8 mouse cellular contexts compared by ENCODE assay signal in the genomic region with DNA sequence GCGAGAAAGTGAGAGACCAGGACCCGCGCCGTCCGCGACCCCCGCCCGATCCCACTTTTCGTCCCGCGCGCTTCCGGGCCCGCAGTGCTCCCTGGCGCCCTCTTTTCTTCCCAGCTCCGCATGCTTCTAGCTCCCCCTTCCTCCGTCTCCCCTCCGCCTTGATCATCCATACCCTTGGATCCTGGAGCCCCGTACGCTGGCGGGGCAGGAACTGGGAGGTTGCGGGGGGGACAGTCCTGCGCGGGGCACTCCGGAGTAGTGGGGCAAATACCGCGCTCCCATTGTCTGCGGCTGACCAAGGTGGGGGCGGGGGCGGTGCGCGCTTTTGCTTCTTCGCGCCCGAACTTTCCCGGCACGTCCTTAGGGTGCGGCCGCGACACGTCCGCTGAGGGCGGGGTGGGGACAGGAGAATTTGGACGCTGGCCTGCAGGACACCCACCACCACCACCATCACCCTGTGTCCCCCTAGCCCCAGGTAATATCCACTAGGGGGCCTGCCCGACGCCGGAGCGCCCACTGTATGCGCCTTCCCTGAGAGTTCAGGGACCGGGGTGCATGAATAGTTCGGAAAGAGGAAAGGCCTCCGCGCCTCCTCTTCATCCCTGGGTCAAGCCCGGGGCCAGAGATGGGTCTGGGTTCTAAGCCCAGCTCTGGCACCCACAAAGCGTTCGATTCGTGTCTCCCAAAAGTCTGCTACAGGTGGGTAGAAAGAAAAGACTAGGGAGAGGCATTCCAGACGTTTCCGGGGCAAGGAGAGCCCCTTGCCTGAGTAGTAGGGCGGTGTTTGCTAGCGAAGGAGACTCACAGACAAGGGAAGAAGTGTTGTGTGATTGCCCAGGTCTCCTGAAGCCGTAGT. TPM values are rescaled to one million over a fixed set of nuclear protein-coding genes. Genes with fewer than 3 reads are reported as not detected.
DNase-seq lines count a peak whose midpoint lies in the region; ATAC-seq and TF ChIP-seq lines count a peak whose summit lies in the region.

No protein-coding gene starts in this region.

- peak in 1 of 2 experiments; percentile 48; a peak in 2 of 4 replicates for TF ChIP-seq CTCF in CH12.LX (conservative IDR thresholded peaks at IDR 0.05 in 1 of 2, IDR thresholded peaks at IDR 0.05 in 1 of 2; ENCODE audit: low read depth in 2 of 2, low read length in 2 of 2)

- peaks cover 19% of the 10 kb centered on the region for H3K79me2 ChIP-seq in CH12.LX (replicated peaks; ENCODE audit: control insufficient read depth, extremely low read depth, insufficient read depth, poor library complexity, severe bottlenecking)

- peak; percentile 77 for ATAC-seq in forebrain, embryonic 12.5 days (ENCODE audit: low FRiP score)
- peak; percentile 64 for ATAC-seq in limb, embryonic 12.5 days (ENCODE audit: insufficient number of reproducible peaks, insufficient read depth, low FRiP score, low TSS enrichment, low read depth)
- peak; percentile 74 for ATAC-seq in midbrain, embryonic 12.5 days (ENCODE audit: low FRiP score, low read depth)
- ATAC-seq in stomach, embryonic 14.5 days (ENCODE audit: insufficient number of reproducible peaks, insufficient read depth, low FRiP score, low read depth), result peak; percentile 62

- H3K27me3 ChIP-seq in CH12.LX (replicated peaks), result no peaks in the 10 kb centered on the region
- H3K27me3 ChIP-seq in forebrain, embryonic 12.5 days, result no peaks in the 10 kb centered on the region
- no peaks in the 10 kb centered on the region for H3K27me3 ChIP-seq in limb, embryonic 12.5 days
- no peaks in the 10 kb centered on the region for H3K27me3 ChIP-seq in midbrain, embryonic 12.5 days
- no peaks in the 10 kb centered on the region for H3K27me3 ChIP-seq in stomach, embryonic 14.5 days (ENCODE audit: control insufficient read depth, insufficient read depth, low read length)

- no peak for TF ChIP-seq EP300 in CH12.LX (IDR thresholded peaks at IDR 0.05; ENCODE audit: low read length)

- peak overlapping the region; percentile 78 for H3K9ac ChIP-seq in CH12.LX (ENCODE audit: insufficient read depth, low read depth)
- H3K9ac ChIP-seq in forebrain, embryonic 12.5 days, result peak overlapping the region; percentile 92
- H3K9ac ChIP-seq in limb, embryonic 12.5 days (replicated peaks), result peak overlapping the region; percentile 97
- H3K9ac ChIP-seq in midbrain, embryonic 12.5 days (replicated peaks), result peak overlapping the region; percentile 89
- peak overlapping the region; percentile 99 for H3K9ac ChIP-seq in stomach, embryonic 14.5 days (replicated peaks; ENCODE audit: low read depth, low read length)

- TF ChIP-seq POLR2A in CH12.LX (IDR thresholded peaks at IDR 0.05; ENCODE audit: low read depth, low read length), result no peak

- in situ Hi-C loops in CH12.LX (cut with MboI; ENCODE audit: low pct_ligation_motif_present, low pct_unique_long_range_greater_than_20kb, low sequenced_read_pairs), result no loop called here

- WGBS in forebrain, embryonic 12.5 days, result 0% methylated on average over 54 of the region's 62 CpGs
- under 1% methylated on average over 61 of the region's 62 CpGs for WGBS in limb, embryonic 12.5 days
- WGBS in midbrain, embryonic 12.5 days, result under 1% methylated on average over 51 of the region's 62 CpGs
- under 1% methylated on average over 59 of the region's 62 CpGs for WGBS in stomach, embryonic 14.5 days

- peak overlapping the region; percentile 51 for H3K27ac ChIP-seq in CH12.LX (ENCODE audit: insufficient read depth, low read depth)
- peak overlapping the region; percentile 96 for H3K27ac ChIP-seq in forebrain, embryonic 12.5 days
- peak overlapping the region; percentile 100 for H3K27ac ChIP-seq in limb, embryonic 12.5 days
- H3K27ac ChIP-seq in midbrain, embryonic 12.5 days (replicated peaks), result peak overlapping the region; percentile 92
- H3K27ac ChIP-seq in stomach, embryonic 14.5 days (ENCODE audit: low read length), result peak overlapping the region; percentile 100

- no peak for TF ChIP-seq RAD21 in CH12.LX (IDR thresholded peaks at IDR 0.05; ENCODE audit: low read depth, low read length)

- peak overlapping the region; percentile 79 to 95 (median 88) for H3K4me3 ChIP-seq in CH12.LX (replicated peaks in 1 of 3; ENCODE audit: low read depth in 2 of 3, low read length in 2 of 3, poor library complexity in 1 of 3)
- peak overlapping the region; percentile 78 for H3K4me3 ChIP-seq in forebrain, embryonic 12.5 days (replicated peaks)
- peak overlapping the region; percentile 82 for H3K4me3 ChIP-seq in limb, embryonic 12.5 days (replicated peaks)
- H3K4me3 ChIP-seq in midbrain, embryonic 12.5 days, result peak overlapping the region; percentile 78
- peak overlapping the region; percentile 89 for H3K4me3 ChIP-seq in stomach, embryonic 14.5 days (ENCODE audit: low read depth, low read length)

- intact Hi-C loops in heart, postnatal 36 days (cut with DNase I), result loop anchor here (2.0 to 10.0 kb wide), 2 partner anchors 23 to 211 kb away; no protein-coding TSS in a partner anchor
- intact Hi-C loops in left cerebral cortex, postnatal 14 days (cut with DNase I), result no loop called here

- H3K9me3 ChIP-seq in CH12.LX (replicated peaks; ENCODE audit: low read length), result no peaks in the 10 kb centered on the region
- no peaks in the 10 kb centered on the region for H3K9me3 ChIP-seq in forebrain, embryonic 12.5 days
- no peaks in the 10 kb centered on the region for H3K9me3 ChIP-seq in limb, embryonic 12.5 days
- H3K9me3 ChIP-seq in midbrain, embryonic 12.5 days, result no peaks in the 10 kb centered on the region
- no peaks in the 10 kb centered on the region for H3K9me3 ChIP-seq in stomach, embryonic 14.5 days (ENCODE audit: control insufficient read depth, low read depth, low read length)

- peak overlapping the region; percentile 41 for H3K4me2 ChIP-seq in CH12.LX (ENCODE audit: insufficient read depth, low read depth, poor library complexity, severe bottlenecking)
- H3K4me2 ChIP-seq in forebrain, embryonic 12.5 days, result peak overlapping the region; percentile 81
- peak overlapping the region; percentile 79 for H3K4me2 ChIP-seq in limb, embryonic 12.5 days
- H3K4me2 ChIP-seq in midbrain, embryonic 12.5 days (replicated peaks), result peak overlapping the region; percentile 84
- peak overlapping the region; percentile 73 for H3K4me2 ChIP-seq in stomach, embryonic 14.5 days (replicated peaks; ENCODE audit: low read depth, low read length)

- peaks cover 12 to 53% of the 10 kb centered on the region in 2 experiments for H3K4me1 ChIP-seq in CH12.LX (ENCODE audit: control insufficient read depth in 1 of 2, insufficient read depth in 2 of 2)
- peaks cover 21% of the 10 kb centered on the region for H3K4me1 ChIP-seq in forebrain, embryonic 12.5 days
- peaks cover 17% of the 10 kb centered on the region for H3K4me1 ChIP-seq in limb, embryonic 12.5 days (replicated peaks)
- peaks cover 18% of the 10 kb centered on the region for H3K4me1 ChIP-seq in midbrain, embryonic 12.5 days
- peaks cover 15% of the 10 kb centered on the region; the same call in 1 of the 2 replicates for H3K4me1 ChIP-seq in stomach, embryonic 14.5 days (ENCODE audit: control insufficient read depth, insufficient read depth, low read length)

- dilution Hi-C loops in CH12.LX (cut with MboI; ENCODE audit: extremely low pct_ligation_motif_present, extremely low pct_unique_long_range_greater_than_20kb, low sequenced_read_pairs), result no loop called here

- H3K36me3 ChIP-seq in CH12.LX (replicated peaks in 1 of 2; ENCODE audit: control insufficient read depth in 1 of 2, insufficient read depth in 1 of 2, low read length in 1 of 2), result peaks cover 14 to 26% of the 10 kb centered on the region in 2 experiments
- H3K36me3 ChIP-seq in forebrain, embryonic 12.5 days (replicated peaks), result peaks cover 27% of the 10 kb centered on the region
- H3K36me3 ChIP-seq in limb, embryonic 12.5 days, result peaks cover 28% of the 10 kb centered on the region
- H3K36me3 ChIP-seq in midbrain, embryonic 12.5 days, result peaks cover 28% of the 10 kb centered on the region
- H3K36me3 ChIP-seq in stomach, embryonic 14.5 days (ENCODE audit: control insufficient read depth, insufficient read depth, low read length), result peaks cover 21% of the 10 kb centered on the region

- DNase-seq in CH12.LX (ENCODE audit: extremely low read depth), result peak; percentile 32
- DNase-seq in adrenal gland, postnatal 25 days, result peak; percentile 51
- DNase-seq in heart, postnatal 36 days, result peak; percentile 58 to 63
- DNase-seq in left cerebral cortex, postnatal 14 days (ENCODE audit: low spot score in 2 of 2), result no peak

RNA-seq across cellular contexts. Expression of a gene that starts 0.9 kb away (rescaled TPM):
- 94.8 and 96.2 TPM in 2 replicates for total RNA-seq in CH12.LX (2012; rRNA removed)
- 284 and 318 TPM in 2 replicates for total RNA-seq in CH12.LX (2014; rRNA removed)
- 203 and 218 TPM in 2 replicates for polyA plus RNA-seq in CH12.LX (2012; ENCODE audit: insufficient read length, low read depth)
- 219 and 260 TPM in 2 replicates for total RNA-seq in adrenal gland, postnatal 25 days (2021)
- polyA plus RNA-seq in forebrain, embryonic 12.5 days (2016; fragmentation: Nextera tagmentation; extraction: Ambion mirVana), result 416 and 424 TPM in 2 replicates
- total RNA-seq in heart, postnatal 36 days (2021), result 10 to 100 TPM; 86.3 to 97.2 TPM
- 668 and 683 TPM in 2 replicates for polyA plus RNA-seq in limb, embryonic 12.5 days (2016; fragmentation: Nextera tagmentation; extraction: Ambion mirVana)
- polyA plus RNA-seq in midbrain, embryonic 12.5 days (2016; fragmentation: Nextera tagmentation; extraction: Ambion mirVana), result 415 and 450 TPM in 2 replicates
- 595 and 633 TPM in 2 replicates for polyA plus RNA-seq in stomach, embryonic 14.5 days (2014; fragmentation: Nextera tagmentation; extraction: Ambion mirVana)
- total RNA-seq in left cerebral cortex, postnatal 14 days (2021), result 10 to 100 TPM; 36.7 to 37.5 TPM

RNA-seq across cellular contexts. Expression of a gene that starts 25.3 kb away (rescaled TPM):
- total RNA-seq in CH12.LX (2012; rRNA removed), result 102 and 113 TPM in 2 replicates
- total RNA-seq in CH12.LX (2014; rRNA removed), result 165 and 190 TPM in 2 replicates
- polyA plus RNA-seq in CH12.LX (2012; ENCODE audit: insufficient read length, low read depth), result 136 and 186 TPM in 2 replicates
- 55.4 and 68.9 TPM in 2 replicates for total RNA-seq in adrenal gland, postnatal 25 days (2021)
- 121 and 127 TPM in 2 replicates for polyA plus RNA-seq in forebrain, embryonic 12.5 days (2016; fragmentation: Nextera tagmentation; extraction: Ambion mirVana)
- total RNA-seq in heart, postnatal 36 days (2021), result 10 to 100 TPM; 18.6 to 26.0 TPM
- 117 TPM in 2 replicates for polyA plus RNA-seq in limb, embryonic 12.5 days (2016; fragmentation: Nextera tagmentation; extraction: Ambion mirVana)
- 113 and 122 TPM in 2 replicates for polyA plus RNA-seq in midbrain, embryonic 12.5 days (2016; fragmentation: Nextera tagmentation; extraction: Ambion mirVana)
- 81.5 and 86.4 TPM in 2 replicates for polyA plus RNA-seq in stomach, embryonic 14.5 days (2014; fragmentation: Nextera tagmentation; extraction: Ambion mirVana)
- total RNA-seq in left cerebral cortex, postnatal 14 days (2021), result 10 to 100 TPM; 38.4 to 46.3 TPM

RNA-seq across cellular contexts. Expression of a gene that starts 28.8 kb away (rescaled TPM):
- total RNA-seq in CH12.LX (2012; rRNA removed), result not detected in 2 replicates
- total RNA-seq in CH12.LX (2014; rRNA removed), result not detected in 2 replicates
- 0.19 TPM in 1 of 2 replicates, not detected in the other for polyA plus RNA-seq in CH12.LX (2012; ENCODE audit: insufficient read length, low read depth)
- not detected in 2 replicates for total RNA-seq in adrenal gland, postnatal 25 days (2021)
- 0.04 TPM in 1 of 2 replicates, not detected in the other for polyA plus RNA-seq in forebrain, embryonic 12.5 days (2016; fragmentation: Nextera tagmentation; extraction: Ambion mirVana)
- not detected for total RNA-seq in heart, postnatal 36 days (2021)
- polyA plus RNA-seq in limb, embryonic 12.5 days (2016; fragmentation: Nextera tagmentation; extraction: Ambion mirVana), result not detected in 2 replicates
- not detected in 2 replicates for polyA plus RNA-seq in midbrain, embryonic 12.5 days (2016; fragmentation: Nextera tagmentation; extraction: Ambion mirVana)
- polyA plus RNA-seq in stomach, embryonic 14.5 days (2014; fragmentation: Nextera tagmentation; extraction: Ambion mirVana), result 0.06 and 0.13 TPM in 2 replicates
- not detected for total RNA-seq in left cerebral cortex, postnatal 14 days (2021)

RNA-seq across cellular contexts. Expression of a gene that starts 52.7 kb away (rescaled TPM):
- 0.04 TPM in 1 of 2 replicates, not detected in the other for total RNA-seq in CH12.LX (2012; rRNA removed)
- not detected in 2 replicates for total RNA-seq in CH12.LX (2014; rRNA removed)
- polyA plus RNA-seq in CH12.LX (2012; ENCODE audit: insufficient read length, low read depth), result 0.29 and 0.30 TPM in 2 replicates
- not detected in 2 replicates for total RNA-seq in adrenal gland, postnatal 25 days (2021)
- not detected in 2 replicates for polyA plus RNA-seq in forebrain, embryonic 12.5 days (2016; fragmentation: Nextera tagmentation; extraction: Ambion mirVana)
- total RNA-seq in heart, postnatal 36 days (2021), result not detected
- polyA plus RNA-seq in limb, embryonic 12.5 days (2016; fragmentation: Nextera tagmentation; extraction: Ambion mirVana), result not detected in 2 replicates
- not detected in 2 replicates for polyA plus RNA-seq in midbrain, embryonic 12.5 days (2016; fragmentation: Nextera tagmentation; extraction: Ambion mirVana)
- polyA plus RNA-seq in stomach, embryonic 14.5 days (2014; fragmentation: Nextera tagmentation; extraction: Ambion mirVana), result 0.06 and 0.07 TPM in 2 replicates
- not detected for total RNA-seq in left cerebral cortex, postnatal 14 days (2021)

RNA-seq across cellular contexts. Expression of a gene that starts 53.8 kb away (rescaled TPM):
- total RNA-seq in CH12.LX (2012; rRNA removed), result 17.9 TPM in 2 replicates
- 25.1 and 26.1 TPM in 2 replicates for total RNA-seq in CH12.LX (2014; rRNA removed)
- polyA plus RNA-seq in CH12.LX (2012; ENCODE audit: insufficient read length, low read depth), result 19.9 and 24.1 TPM in 2 replicates
- not detected in 2 replicates for total RNA-seq in adrenal gland, postnatal 25 days (2021)
- polyA plus RNA-seq in forebrain, embryonic 12.5 days (2016; fragmentation: Nextera tagmentation; extraction: Ambion mirVana), result not detected in 2 replicates
- not detected for total RNA-seq in heart, postnatal 36 days (2021)
- not detected in 2 replicates for polyA plus RNA-seq in limb, embryonic 12.5 days (2016; fragmentation: Nextera tagmentation; extraction: Ambion mirVana)
- polyA plus RNA-seq in midbrain, embryonic 12.5 days (2016; fragmentation: Nextera tagmentation; extraction: Ambion mirVana), result not detected in 2 replicates
- polyA plus RNA-seq in stomach, embryonic 14.5 days (2014; fragmentation: Nextera tagmentation; extraction: Ambion mirVana), result 1.4 TPM in 2 replicates
- not detected for total RNA-seq in left cerebral cortex, postnatal 14 days (2021)

Comparison
In these comparisons a context has a peak if more than half of its experiments do, and no peak if none do; other contexts are left out.
1. DNase-seq: peak in CH12.LX (single experiment), adrenal gland, postnatal 25 days (single experiment) and heart, postnatal 36 days (2 of 2); none in left cerebral cortex, postnatal 14 days (0 of 2).
2. Peak in every context shown above with its lines, with median percentiles within 50 percentile points of each other: H3K27ac ChIP-seq, H3K4me2 ChIP-seq, H3K4me3 ChIP-seq, H3K9ac ChIP-seq and ATAC-seq.